Mouse (Mus musculus) hindbrain, postnatal 0 days (tissue): ENCODE results near the gene Rab3a. TPM values are rescaled to one million over a fixed set of nuclear protein-coding genes. Genes with fewer than 3 reads are reported as not detected.

Experiments
- ATAC-seq: fragments of 200-750 bp; cut with Nextera tagmentation; 2 replicates; pipeline ENCODE4 v1.8.0; 2017; ENCODE audit warnings: mild to moderate bottlenecking, moderate TSS enrichment, moderate library complexity
- DNase-seq: peaks from one replicate; pipeline ENCODE4 v3.0.0-alpha.2; 2015; ENCODE audit warnings: low spot score
- H3K27ac ChIP-seq: fragments of 300-500 bp; sonication (generic); 2 replicates; pipeline ENCODE4 v1.5.1; 2014; ENCODE audit warnings: mild to moderate bottlenecking
- H3K27me3 ChIP-seq: fragments of 300-500 bp; sonication (generic); 2 replicates; pipeline ENCODE4 v1.6.1; 2014; ENCODE audit warnings: low read length, mixed read lengths; ENCODE audit not compliant: insufficient read depth
- H3K36me3 ChIP-seq: fragments of 300-500 bp; sonication (generic); 2 replicates; pipeline ENCODE4 v1.6.1; 2014; ENCODE audit warnings: low read length, mixed read lengths; ENCODE audit not compliant: insufficient read depth
- H3K4me1 ChIP-seq: fragments of 300-500 bp; sonication (generic); 2 replicates; pipeline ENCODE4 v1.6.1; 2014; ENCODE audit warnings: antibody characterized with exemption, low read length, mixed read lengths; ENCODE audit not compliant: insufficient read depth
- H3K4me2 ChIP-seq: fragments of 300-500 bp; sonication (generic); 2 replicates; pipeline ENCODE4 v1.6.1; 2014; ENCODE audit warnings: low read depth, mild to moderate bottlenecking, low read length, moderate library complexity, mixed read lengths
- H3K4me3 ChIP-seq: fragments of 300-500 bp; sonication (generic); 2 replicates; pipeline ENCODE4 v1.5.1; 2014; ENCODE audit warnings: low read length
- H3K9ac ChIP-seq: fragments of 300-500 bp; sonication (generic); replicated peaks from 2 replicates; pipeline ENCODE4 v1.6.1; 2014; ENCODE audit warnings: mild to moderate bottlenecking, low read length, moderate library complexity, mixed read lengths
- H3K9me3 ChIP-seq: fragments of 300-500 bp; sonication (generic); 2 replicates; pipeline ENCODE4 v1.6.1; 2016; ENCODE audit warnings: low read length, mixed read lengths
- CTCF ChIP-seq: IDR thresholded peaks from 2 replicates; pipeline ENCODE4 v1.5.1; 2016; ENCODE audit warnings: antibody characterized with exemption, control low read depth, low read depth
- WGBS: fragments of 180-500 bp; shearing (Covaris S2); extraction: QIAGEN DNeasy Blood & Tissue Kit; methylation state at CpG from one replicate; pipeline ENCODE4 v1.1.7; 2014; 5-methylcytosine and 5-hydroxymethylcytosine counted together
- microRNA-seq, 2 experiments: library from miRNA; unstranded; fragments of <30 nt; microRNA quantifications; one replicate each; pipeline ENCODE4; 2016
- polyA plus RNA-seq: library from polyadenylated mRNA; unstranded; fragments of >200 nt; fragmentation: Nextera tagmentation; extraction: Ambion mirVana; gene quantifications from 2 replicates; pipeline ENCODE4 v1.2.1, GENCODE M21; 2015
- total RNA-seq: library from RNA; depleted of rRNA; stranded (reverse); fragments of >200 nt; gene quantifications from 2 replicates; pipeline ENCODE4 v1.2.3, GENCODE M21; 2014; rRNA removed

Gene Rab3a
- total and polyA plus RNA-seq, 2 experiments from 2014 or later = 693 to 724 TPM

DNA sequence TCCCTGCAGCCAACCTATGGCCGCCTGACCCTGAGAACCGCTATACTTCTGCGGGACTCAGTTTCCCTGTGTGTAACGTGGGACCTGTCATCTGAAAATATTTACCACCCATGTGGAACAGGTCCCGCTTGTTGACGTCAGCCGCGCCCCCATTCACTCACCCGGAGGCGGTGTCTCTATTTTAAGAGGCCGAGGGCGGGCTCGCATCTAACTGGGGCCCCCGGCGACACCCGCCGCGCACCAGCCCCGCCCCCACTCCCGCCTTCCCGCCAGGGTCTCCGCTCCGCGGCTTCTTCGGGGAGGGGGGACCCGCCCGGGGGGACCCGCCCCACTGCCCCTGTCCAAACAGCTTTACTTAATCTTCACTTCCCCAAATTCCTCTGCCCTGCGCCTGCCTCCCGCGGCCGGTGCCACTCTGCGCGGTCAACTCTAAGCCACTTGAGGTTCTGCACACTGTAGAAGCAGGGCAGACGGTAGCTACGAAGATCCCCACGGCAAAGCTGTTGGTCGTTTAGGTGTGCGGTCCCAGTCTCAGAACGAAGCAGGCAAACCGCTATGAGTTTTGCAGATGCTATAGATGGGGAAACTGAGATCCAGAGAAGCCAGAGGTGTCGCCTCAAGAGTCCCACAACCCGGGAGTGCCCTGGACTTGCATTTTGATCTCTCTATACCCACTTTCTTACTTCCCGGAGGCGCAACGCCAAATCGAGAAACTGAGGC is 49.4 kb downstream of the Rab3a start:
- 2% methylated on average over 45 of the region's 47 CpGs for WGBS
- Histone ChIP-seq H3K27me3 (peaks cover 20% of the 10 kb centered on the region), H3K4me3 (peak overlapping the region; percentile 45), H3K36me3 (no peaks in the 10 kb centered on the region), H3K9me3 (no peaks in the 10 kb centered on the region), H3K27ac (no peak overlapping the region), H3K4me1 (peaks cover 12% of the 10 kb centered on the region), H3K9ac (peak overlapping the region; percentile 17; the same call in 1 of the 2 replicates), H3K4me2 (peak overlapping the region; percentile 71)
- no peak for TF ChIP-seq CTCF
- DNase-seq (no peak), ATAC-seq (no peak; the same call in 1 of the 2 replicates)

GRCm38 (mm10) chr8:70804481-70805206 is 50.2 kb downstream of the Rab3a start, which contains the start of gene Mast3:
Mast3 (minus strand) TSS chr8:70805054.
- H3K27me3 ChIP-seq = peaks cover 15% of the 10 kb centered on the region
- no peak for TF ChIP-seq CTCF
- WGBS = 1% methylated on average over 45 of the region's 45 CpGs

GRCm38 (mm10) chr8:70806541-70806940 is 52.1 kb downstream of the Rab3a start:
- Histone ChIP-seq H3K4me3 (no peak overlapping the region), H3K36me3 (no peaks in the 10 kb centered on the region), H3K9ac (no peak overlapping the region), H3K27ac (no peak overlapping the region), H3K9me3 (no peaks in the 10 kb centered on the region), H3K4me1 (peaks cover 12% of the 10 kb centered on the region), H3K4me2 (no peak overlapping the region), H3K27me3 (peaks cover 15% of the 10 kb centered on the region)
- WGBS = 82% methylated on average over 4 of the region's 4 CpGs
- DNase-seq (no peak), ATAC-seq (no peak)
- TF ChIP-seq CTCF = no peak

More at GRCm38 (mm10) chr8:70804481-70805206, 50.2 kb downstream of the Rab3a start, which contains the start of gene Mast3:
- H3K36me3 ChIP-seq = no peaks in the 10 kb centered on the region
- ATAC-seq (peak; percentile 81), DNase-seq (peak; percentile 84)
- no peaks in the 10 kb centered on the region for H3K9me3 ChIP-seq
- H3K4me3 ChIP-seq = peak within 1 kb of the TSS; percentile 45
- no peak within 1 kb of the TSS for H3K27ac ChIP-seq
- H3K4me1 ChIP-seq = peaks cover 12% of the 10 kb centered on the region
- peak within 1 kb of the TSS; percentile 38 for H3K9ac ChIP-seq
- peak within 1 kb of the TSS; percentile 71 for H3K4me2 ChIP-seq

GRCm38 (mm10) chr8:70807304-70807703 is 52.8 kb downstream of the Rab3a start:
- no peak for TF ChIP-seq CTCF
- Histone ChIP-seq H3K27me3 (peaks cover 15% of the 10 kb centered on the region), H3K4me2 (no peak overlapping the region), H3K9me3 (no peaks in the 10 kb centered on the region), H3K9ac (no peak overlapping the region), H3K36me3 (no peaks in the 10 kb centered on the region), H3K27ac (no peak overlapping the region), H3K4me3 (no peak overlapping the region), H3K4me1 (peaks cover 12% of the 10 kb centered on the region)
- ATAC-seq (no peak), DNase-seq (no peak)
- WGBS = 50% methylated on average over 1 of the region's 1 CpGs

GRCm38 (mm10) chr8:70808239-70808638 is 53.8 kb downstream of the Rab3a start, which contains the start of gene Il12rb1:
Il12rb1 (plus strand) TSS chr8:70808449.
- Histone ChIP-seq H3K4me3 (no peak within 1 kb of the TSS), H3K36me3 (no peaks in the 10 kb centered on the region), H3K27me3 (peaks cover 14% of the 10 kb centered on the region), H3K4me2 (no peak within 1 kb of the TSS), H3K9ac (no peak within 1 kb of the TSS), H3K4me1 (peaks cover 12% of the 10 kb centered on the region), H3K9me3 (no peaks in the 10 kb centered on the region), H3K27ac (no peak within 1 kb of the TSS)
- DNase-seq = no peak
- TF ChIP-seq CTCF = no peak
- WGBS = 59% methylated on average over 5 of the region's 5 CpGs
- no peak for ATAC-seq

Small RNA genes within 50 kb of the gene (microRNA-seq; reads per million reads assigned to microRNA genes)
- 0.36 to 0.88 reads per million in 2 experiments for gene Mir7240

Other genes with a start within 250 kb of the Rab3a start
- 140 TPM in 2 replicates for gene Rex1bd, start 247.9 kb upstream of the Rab3a start, total RNA-seq
- gene Rex1bd, start 247.9 kb upstream of the Rab3a start, polyA plus RNA-seq = 188 and 190 TPM in 2 replicates
- 510 and 535 TPM in 2 replicates for gene Uba52, start 243.9 kb upstream of the Rab3a start, total RNA-seq
- 717 and 784 TPM in 2 replicates for gene Uba52, start 243.9 kb upstream of the Rab3a start, polyA plus RNA-seq
- 532 and 593 TPM in 2 replicates for gene Fkbp8, start 227.0 kb upstream of the Rab3a start, total RNA-seq
- gene Fkbp8, start 227.0 kb upstream of the Rab3a start, polyA plus RNA-seq = 343 and 360 TPM in 2 replicates
- gene Kxd1, start 226.7 kb upstream of the Rab3a start, total RNA-seq = 48.7 and 56.8 TPM in 2 replicates
- gene Kxd1, start 226.7 kb upstream of the Rab3a start, polyA plus RNA-seq = 53.8 and 56.6 TPM in 2 replicates
- 15.6 and 16.7 TPM in 2 replicates for gene Ell, start 215.2 kb upstream of the Rab3a start, total RNA-seq
- gene Ell, start 215.2 kb upstream of the Rab3a start, polyA plus RNA-seq = 10.0 and 10.8 TPM in 2 replicates
- 152 and 207 TPM in 2 replicates for gene Isyna1, start 160.3 kb upstream of the Rab3a start, total RNA-seq
- gene Isyna1, start 160.3 kb upstream of the Rab3a start, polyA plus RNA-seq = 99.3 and 113 TPM in 2 replicates
- gene Ssbp4, start 145.8 kb upstream of the Rab3a start, total RNA-seq = 248 and 349 TPM in 2 replicates
- gene Ssbp4, start 145.8 kb upstream of the Rab3a start, polyA plus RNA-seq = 188 and 189 TPM in 2 replicates
- gene Lrrc25, start 138.5 kb upstream of the Rab3a start, total RNA-seq = 0.65 and 3.3 TPM in 2 replicates
- gene Lrrc25, start 138.5 kb upstream of the Rab3a start, polyA plus RNA-seq = 1.3 and 1.5 TPM in 2 replicates
- gene Gdf15, start 122.2 kb upstream of the Rab3a start, total RNA-seq = 1.7 TPM in 1 of 2 replicates, not detected in the other
- 0.25 and 0.41 TPM in 2 replicates for gene Gdf15, start 122.2 kb upstream of the Rab3a start, polyA plus RNA-seq
- gene Pgpep1, start 94.3 kb upstream of the Rab3a start, total RNA-seq = 65.7 and 68.4 TPM in 2 replicates
- gene Pgpep1, start 94.3 kb upstream of the Rab3a start, polyA plus RNA-seq = 44.2 and 56.5 TPM in 2 replicates
- 301 and 453 TPM in 2 replicates for gene Lsm4, start 81.4 kb upstream of the Rab3a start, total RNA-seq
- gene Lsm4, start 81.4 kb upstream of the Rab3a start, polyA plus RNA-seq = 188 and 190 TPM in 2 replicates
- 486 and 650 TPM in 2 replicates for gene Jund, start 55.7 kb upstream of the Rab3a start, total RNA-seq
- gene Jund, start 55.7 kb upstream of the Rab3a start, polyA plus RNA-seq = 90.4 and 96.3 TPM in 2 replicates
- 0.05 and 0.18 TPM in 2 replicates for gene Iqcn, start 51.2 kb upstream of the Rab3a start, total RNA-seq
- gene Iqcn, start 51.2 kb upstream of the Rab3a start, polyA plus RNA-seq = 0.05 and 0.08 TPM in 2 replicates
- gene Gm3336, start 36.1 kb upstream of the Rab3a start, total RNA-seq = not detected in 2 replicates
- gene Gm3336, start 36.1 kb upstream of the Rab3a start, polyA plus RNA-seq = not detected in 2 replicates
- 0.26 and 0.72 TPM in 2 replicates for gene Pde4c, start 31.0 kb upstream of the Rab3a start, total RNA-seq
- 0.20 and 0.31 TPM in 2 replicates for gene Pde4c, start 31.0 kb upstream of the Rab3a start, polyA plus RNA-seq
- gene Mpv17l2, start 6.3 kb downstream of the Rab3a start, total RNA-seq = 37.2 and 53.9 TPM in 2 replicates
- 56.1 and 63.3 TPM in 2 replicates for gene Mpv17l2, start 6.3 kb downstream of the Rab3a start, polyA plus RNA-seq
- gene Pik3r2, start 22.0 kb downstream of the Rab3a start, total RNA-seq = 162 and 176 TPM in 2 replicates
- gene Pik3r2, start 22.0 kb downstream of the Rab3a start, polyA plus RNA-seq = 101 and 103 TPM in 2 replicates
- 35.2 and 42.1 TPM in 2 replicates for gene Mast3, start 50.4 kb downstream of the Rab3a start, total RNA-seq
- 16.2 and 16.7 TPM in 2 replicates for gene Mast3, start 50.4 kb downstream of the Rab3a start, polyA plus RNA-seq
- not detected in 2 replicates for gene Il12rb1, start 53.8 kb downstream of the Rab3a start, total RNA-seq
- not detected in 2 replicates for gene Il12rb1, start 53.8 kb downstream of the Rab3a start, polyA plus RNA-seq
- gene Arrdc2, start 85.0 kb downstream of the Rab3a start, total RNA-seq = 12.1 and 17.1 TPM in 2 replicates
- gene Arrdc2, start 85.0 kb downstream of the Rab3a start, polyA plus RNA-seq = 4.6 and 4.9 TPM in 2 replicates
- 29.8 and 33.6 TPM in 2 replicates for gene Kcnn1, start 108.6 kb downstream of the Rab3a start, total RNA-seq
- 7.8 and 10.8 TPM in 2 replicates for gene Kcnn1, start 108.6 kb downstream of the Rab3a start, polyA plus RNA-seq
- 36.0 and 45.1 TPM in 2 replicates for gene Ccdc124, start 119.3 kb downstream of the Rab3a start, total RNA-seq
- gene Ccdc124, start 119.3 kb downstream of the Rab3a start, polyA plus RNA-seq = 145 and 154 TPM in 2 replicates
- 2.5 and 2.8 TPM in 2 replicates for gene Slc5a5, start 138.1 kb downstream of the Rab3a start, total RNA-seq
- gene Slc5a5, start 138.1 kb downstream of the Rab3a start, polyA plus RNA-seq = 4.2 and 4.3 TPM in 2 replicates
- 1,411 and 1,940 TPM in 2 replicates for gene Rpl18a, start 142.7 kb downstream of the Rab3a start, total RNA-seq
- 2,686 and 2,710 TPM in 2 replicates for gene Rpl18a, start 142.7 kb downstream of the Rab3a start, polyA plus RNA-seq
- 98.1 and 98.6 TPM in 2 replicates for gene Map1s, start 151.3 kb downstream of the Rab3a start, total RNA-seq
- 52.3 and 54.4 TPM in 2 replicates for gene Map1s, start 151.3 kb downstream of the Rab3a start, polyA plus RNA-seq